Mouse (Mus musculus): ENCODE data around the gene Zcchc18. TPM values are rescaled to one million over a fixed set of nuclear protein-coding genes. Genes with fewer than 3 reads are reported as not detected.
A peak's percentile ranks its signal among the peaks of the same experiment; 100 is the strongest.
"Not testable (repeated sequence)": the region's sequence is repeated elsewhere in the genome, so short reads cannot be mapped to it uniquely, and the experiment has no call there.

Zcchc18 gene
- 7.0 and 8.3 TPM in 2 replicates for polyA plus RNA-seq (2015; fragmentation: Nextera tagmentation; extraction: Ambion mirVana)

GRCm38 (mm10) chrX:136992978-136993547, at the start of gene Zcchc18:
Zcchc18 (plus strand) TSS chrX:136993155.
- Histone ChIP-seq H3K9ac (ENCODE audit: low read length) (peak within 1 kb of the TSS; percentile 41; the same call in 1 of the 2 replicates), H3K4me3 (ENCODE audit: low read length) (peak within 1 kb of the TSS; percentile 47), H3K27me3 (ENCODE audit: control insufficient read depth, insufficient read depth, low read depth, low read length) (peaks cover 4% of the 10 kb centered on the region), H3K9me3 (ENCODE audit: control insufficient read depth, low read length) (no peaks in the 10 kb centered on the region), H3K27ac (ENCODE audit: low read length) (no peak within 1 kb of the TSS), H3K4me2 (ENCODE audit: low read depth, low read length) (peak within 1 kb of the TSS; percentile 58), H3K4me1 (replicated peaks; ENCODE audit: control insufficient read depth, insufficient read depth, low read length) (no peaks in the 10 kb centered on the region), H3K36me3 (ENCODE audit: control insufficient read depth, insufficient read depth, low read length) (no peaks in the 10 kb centered on the region)
- WGBS = 14% methylated on average over 20 of the region's 26 CpGs
- ATAC-seq (ENCODE audit: low read depth) = peak; percentile 93

GRCm38 (mm10) chrX:136957583-136958279, 35.2 kb upstream of the Zcchc18 start:
- not testable (repeated sequence) for H3K36me3 ChIP-seq (ENCODE audit: control insufficient read depth, insufficient read depth, low read length); H3K27me3 ChIP-seq (ENCODE audit: control insufficient read depth, insufficient read depth, low read depth, low read length); H3K9me3 ChIP-seq (ENCODE audit: control insufficient read depth, low read length); H3K4me1 ChIP-seq (replicated peaks; ENCODE audit: control insufficient read depth, insufficient read depth, low read length); H3K9ac ChIP-seq (ENCODE audit: low read length); H3K27ac ChIP-seq (ENCODE audit: low read length)
- 20% methylated on average over 13 of the region's 13 CpGs for WGBS
- Histone ChIP-seq H3K4me3 (ENCODE audit: low read length) (peak overlapping the region; percentile 38), H3K4me2 (ENCODE audit: low read depth, low read length) (peak overlapping the region; percentile 49)
- peak; percentile 93 for ATAC-seq (ENCODE audit: low read depth)

GRCm38 (mm10) chrX:136958300-136958699, 34.7 kb upstream of the Zcchc18 start:
- ATAC-seq (ENCODE audit: low read depth) = not testable (repeated sequence)
- WGBS = 55% methylated on average over 5 of the region's 5 CpGs

GRCm38 (mm10) chrX:136959688-136960087, 33.3 kb upstream of the Zcchc18 start:
- H3K9me3 ChIP-seq (ENCODE audit: control insufficient read depth, low read length) = no peaks in the 10 kb centered on the region
- H3K27me3 ChIP-seq (ENCODE audit: control insufficient read depth, insufficient read depth, low read depth, low read length) = no peaks in the 10 kb centered on the region
- no peak overlapping the region for H3K27ac ChIP-seq (ENCODE audit: low read length)
- no peak overlapping the region for H3K9ac ChIP-seq (ENCODE audit: low read length)
- no peak for ATAC-seq (ENCODE audit: low read depth)
- H3K4me2 ChIP-seq (ENCODE audit: low read depth, low read length) = no peak overlapping the region
- no peak overlapping the region for H3K4me3 ChIP-seq (ENCODE audit: low read length)
- WGBS = 18% methylated on average over 2 of the region's 2 CpGs
- no peaks in the 10 kb centered on the region for H3K4me1 ChIP-seq (replicated peaks; ENCODE audit: control insufficient read depth, insufficient read depth, low read length)
- no peaks in the 10 kb centered on the region for H3K36me3 ChIP-seq (ENCODE audit: control insufficient read depth, insufficient read depth, low read length)

More at GRCm38 (mm10) chrX:136958300-136958699, 34.7 kb upstream of the Zcchc18 start:
- H3K27me3 ChIP-seq (ENCODE audit: control insufficient read depth, insufficient read depth, low read depth, low read length); H3K4me1 ChIP-seq (replicated peaks; ENCODE audit: control insufficient read depth, insufficient read depth, low read length); H3K9me3 ChIP-seq (ENCODE audit: control insufficient read depth, low read length); H3K36me3 ChIP-seq (ENCODE audit: control insufficient read depth, insufficient read depth, low read length); H3K9ac ChIP-seq (ENCODE audit: low read length); H3K27ac ChIP-seq (ENCODE audit: low read length): not testable (repeated sequence)
- peak overlapping the region; percentile 38 for H3K4me3 ChIP-seq (ENCODE audit: low read length)
- H3K4me2 ChIP-seq (ENCODE audit: low read depth, low read length) = peak overlapping the region; percentile 49

- Histone ChIP-seq H3K4me3 (ENCODE audit: low read length) (peak within 1 kb of the TSS; percentile 47), H3K4me2 (ENCODE audit: low read depth, low read length) (peak within 1 kb of the TSS; percentile 62), H3K9ac (ENCODE audit: low read length) (peak within 1 kb of the TSS; percentile 60)
- H3K9me3 ChIP-seq (ENCODE audit: control insufficient read depth, low read length); H3K4me1 ChIP-seq (replicated peaks; ENCODE audit: control insufficient read depth, insufficient read depth, low read length); ATAC-seq (ENCODE audit: low read depth); H3K27me3 ChIP-seq (ENCODE audit: control insufficient read depth, insufficient read depth, low read depth, low read length); H3K27ac ChIP-seq (ENCODE audit: low read length); H3K36me3 ChIP-seq (ENCODE audit: control insufficient read depth, insufficient read depth, low read length): not testable (repeated sequence)
- WGBS = 82% methylated on average over 6 of the region's 6 CpGs
Measured at GRCm38 (mm10) chrX:136975397-136975796, 17.6 kb upstream of the Zcchc18 start, which contains the start of gene Tmsb15b2. Tmsb15b2 (minus strand) TSS chrX:136975497.

GRCm38 (mm10) chrX:136976424-136977084, 16.4 kb upstream of the Zcchc18 start, which contains the start of the genes Tmsb15l and Tmsb15b1:
Tmsb15l (minus strand) TSS chrX:136976869.
Tmsb15b1 (minus strand) TSS chrX:136976874.
- peak within 1 kb of the TSS; percentile 47 for H3K4me3 ChIP-seq (ENCODE audit: low read length)
- 29% methylated on average over 15 of the region's 15 CpGs for WGBS
- H3K27ac ChIP-seq (ENCODE audit: low read length) = no peak within 1 kb of the TSS
- peak; percentile 100 for ATAC-seq (ENCODE audit: low read depth)
- H3K36me3 ChIP-seq (ENCODE audit: control insufficient read depth, insufficient read depth, low read length) = no peaks in the 10 kb centered on the region
- H3K27me3 ChIP-seq (ENCODE audit: control insufficient read depth, insufficient read depth, low read depth, low read length) = no peaks in the 10 kb centered on the region
- H3K4me1 ChIP-seq (replicated peaks; ENCODE audit: control insufficient read depth, insufficient read depth, low read length) = no peaks in the 10 kb centered on the region
- no peaks in the 10 kb centered on the region for H3K9me3 ChIP-seq (ENCODE audit: control insufficient read depth, low read length)
- H3K4me2 ChIP-seq (ENCODE audit: low read depth, low read length) = peak within 1 kb of the TSS; percentile 62
- peak within 1 kb of the TSS; percentile 60 for H3K9ac ChIP-seq (ENCODE audit: low read length)

- H3K4me2 ChIP-seq (ENCODE audit: low read depth, low read length) = no peak overlapping the region
- H3K4me3 ChIP-seq (ENCODE audit: low read length) = no peak overlapping the region
- H3K36me3 ChIP-seq (ENCODE audit: control insufficient read depth, insufficient read depth, low read length) = no peaks in the 10 kb centered on the region
- H3K27me3 ChIP-seq (ENCODE audit: control insufficient read depth, insufficient read depth, low read depth, low read length) = no peaks in the 10 kb centered on the region
- no peak for ATAC-seq (ENCODE audit: low read depth)
- H3K9ac ChIP-seq (ENCODE audit: low read length) = no peak overlapping the region
- no peaks in the 10 kb centered on the region for H3K4me1 ChIP-seq (replicated peaks; ENCODE audit: control insufficient read depth, insufficient read depth, low read length)
- H3K9me3 ChIP-seq (ENCODE audit: control insufficient read depth, low read length) = no peaks in the 10 kb centered on the region
- no peak overlapping the region for H3K27ac ChIP-seq (ENCODE audit: low read length)
Measured at GRCm38 (mm10) chrX:136978616-136979015, 14.3 kb upstream of the Zcchc18 start.

GRCm38 (mm10) chrX:136986039-136986438, 6.9 kb upstream of the Zcchc18 start:
- no peaks in the 10 kb centered on the region for H3K36me3 ChIP-seq (ENCODE audit: control insufficient read depth, insufficient read depth, low read length)
- no peak overlapping the region for H3K27ac ChIP-seq (ENCODE audit: low read length)
- H3K4me3 ChIP-seq (ENCODE audit: low read length) = no peak overlapping the region
- ATAC-seq (ENCODE audit: low read depth) = no peak
- H3K4me1 ChIP-seq (replicated peaks; ENCODE audit: control insufficient read depth, insufficient read depth, low read length) = no peaks in the 10 kb centered on the region
- H3K9me3 ChIP-seq (ENCODE audit: control insufficient read depth, low read length) = no peaks in the 10 kb centered on the region
- H3K9ac ChIP-seq (ENCODE audit: low read length) = no peak overlapping the region
- no peak overlapping the region for H3K4me2 ChIP-seq (ENCODE audit: low read depth, low read length)
- H3K27me3 ChIP-seq (ENCODE audit: control insufficient read depth, insufficient read depth, low read depth, low read length) = no peaks in the 10 kb centered on the region

- H3K4me1 ChIP-seq (replicated peaks; ENCODE audit: control insufficient read depth, insufficient read depth, low read length) = no peaks in the 10 kb centered on the region
- no peak overlapping the region for H3K27ac ChIP-seq (ENCODE audit: low read length)
- ATAC-seq (ENCODE audit: low read depth) = no peak
- H3K9me3 ChIP-seq (ENCODE audit: control insufficient read depth, low read length) = no peaks in the 10 kb centered on the region
- WGBS = 53% methylated on average over 2 of the region's 2 CpGs
- H3K27me3 ChIP-seq (ENCODE audit: control insufficient read depth, insufficient read depth, low read depth, low read length) = peaks cover 4% of the 10 kb centered on the region
- H3K4me2 ChIP-seq (ENCODE audit: low read depth, low read length) = no peak overlapping the region
- H3K9ac ChIP-seq (ENCODE audit: low read length) = no peak overlapping the region
- H3K36me3 ChIP-seq (ENCODE audit: control insufficient read depth, insufficient read depth, low read length) = no peaks in the 10 kb centered on the region
- no peak overlapping the region for H3K4me3 ChIP-seq (ENCODE audit: low read length)
Measured at GRCm38 (mm10) chrX:136991274-136991673, 1.7 kb upstream of the Zcchc18 start.
